Mouse (Mus musculus): ENCODE data around the gene Arhgap36. TPM values are rescaled to one million over a fixed set of nuclear protein-coding genes. Genes with fewer than 3 reads are reported as not detected.

Arhgap36 gene
- 9.8 and 13.8 TPM in 2 replicates for polyA plus RNA-seq (2015; fragmentation: Nextera tagmentation; extraction: Ambion mirVana)

- H3K36me3 ChIP-seq: no peaks in the 10 kb centered on the region
- H3K4me3 ChIP-seq (replicated peaks): no peak within 1 kb of the TSS
- no peak within 1 kb of the TSS for H3K27ac ChIP-seq (replicated peaks)
- H3K27me3 ChIP-seq (replicated peaks): no peaks in the 10 kb centered on the region
- H3K9ac ChIP-seq (replicated peaks): no peak within 1 kb of the TSS
- WGBS: 60% methylated on average over 6 of the region's 6 CpGs
- no peak for ATAC-seq (ENCODE audit: low FRiP score)
- no peaks in the 10 kb centered on the region for H3K9me3 ChIP-seq (replicated peaks)
- H3K4me2 ChIP-seq: no peak within 1 kb of the TSS
- H3K4me1 ChIP-seq: no peaks in the 10 kb centered on the region
Observed at GRCm38 (mm10) chrX:49463442-49463970, at the start of gene Arhgap36. Gene Arhgap36 (plus strand): TSS chrX:49463945.

DNA sequence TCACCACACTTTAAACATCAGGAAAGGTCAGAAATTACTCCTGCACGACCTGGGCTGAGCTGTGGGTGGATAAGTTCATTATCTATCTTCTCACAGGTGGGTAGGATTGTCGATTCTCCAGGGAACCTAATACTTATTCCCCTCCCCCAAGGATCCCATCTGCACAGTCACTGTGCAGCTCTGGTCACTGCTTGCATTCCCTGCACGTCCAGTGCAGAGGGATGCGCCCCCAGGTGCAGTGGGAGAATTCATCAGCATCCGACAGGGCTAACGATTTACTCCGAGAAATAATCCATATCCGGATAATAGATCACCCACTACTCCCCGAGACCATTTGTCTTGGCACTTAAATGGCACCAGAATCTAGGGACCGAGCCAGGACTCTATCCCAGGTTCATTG lies 6.0 kb upstream of the Arhgap36 start:
- WGBS: 54% methylated on average over 10 of the region's 10 CpGs
- H3K27ac ChIP-seq (replicated peaks): no peak overlapping the region

GRCm38 (mm10) chrX:49470287-49471054 lies 6.7 kb downstream of the Arhgap36 start:
- H3K9me3 ChIP-seq (replicated peaks): no peaks in the 10 kb centered on the region
- peaks cover 2% of the 10 kb centered on the region; the same call in 1 of the 2 replicates for H3K4me1 ChIP-seq
- no peaks in the 10 kb centered on the region for H3K36me3 ChIP-seq
- H3K27ac ChIP-seq (replicated peaks): no peak overlapping the region
- peak overlapping the region; percentile 39 for H3K4me3 ChIP-seq (replicated peaks)
- peak overlapping the region; percentile 28; the same call in 1 of the 2 replicates for H3K9ac ChIP-seq (replicated peaks)
- 17% methylated on average over 34 of the region's 34 CpGs for WGBS
- H3K4me2 ChIP-seq: peak overlapping the region; percentile 62
- H3K27me3 ChIP-seq (replicated peaks): no peaks in the 10 kb centered on the region
- peak; percentile 86 for ATAC-seq (ENCODE audit: low FRiP score)

More for the DNA sequence above, 6.0 kb upstream of the Arhgap36 start:
- no peak overlapping the region for H3K4me2 ChIP-seq
- no peak for ATAC-seq (ENCODE audit: low FRiP score)
- H3K9ac ChIP-seq (replicated peaks): no peak overlapping the region
- no peaks in the 10 kb centered on the region for H3K9me3 ChIP-seq (replicated peaks)
- no peaks in the 10 kb centered on the region for H3K4me1 ChIP-seq
- no peaks in the 10 kb centered on the region for H3K36me3 ChIP-seq
- H3K4me3 ChIP-seq (replicated peaks): no peak overlapping the region
- H3K27me3 ChIP-seq (replicated peaks): no peaks in the 10 kb centered on the region

DNA sequence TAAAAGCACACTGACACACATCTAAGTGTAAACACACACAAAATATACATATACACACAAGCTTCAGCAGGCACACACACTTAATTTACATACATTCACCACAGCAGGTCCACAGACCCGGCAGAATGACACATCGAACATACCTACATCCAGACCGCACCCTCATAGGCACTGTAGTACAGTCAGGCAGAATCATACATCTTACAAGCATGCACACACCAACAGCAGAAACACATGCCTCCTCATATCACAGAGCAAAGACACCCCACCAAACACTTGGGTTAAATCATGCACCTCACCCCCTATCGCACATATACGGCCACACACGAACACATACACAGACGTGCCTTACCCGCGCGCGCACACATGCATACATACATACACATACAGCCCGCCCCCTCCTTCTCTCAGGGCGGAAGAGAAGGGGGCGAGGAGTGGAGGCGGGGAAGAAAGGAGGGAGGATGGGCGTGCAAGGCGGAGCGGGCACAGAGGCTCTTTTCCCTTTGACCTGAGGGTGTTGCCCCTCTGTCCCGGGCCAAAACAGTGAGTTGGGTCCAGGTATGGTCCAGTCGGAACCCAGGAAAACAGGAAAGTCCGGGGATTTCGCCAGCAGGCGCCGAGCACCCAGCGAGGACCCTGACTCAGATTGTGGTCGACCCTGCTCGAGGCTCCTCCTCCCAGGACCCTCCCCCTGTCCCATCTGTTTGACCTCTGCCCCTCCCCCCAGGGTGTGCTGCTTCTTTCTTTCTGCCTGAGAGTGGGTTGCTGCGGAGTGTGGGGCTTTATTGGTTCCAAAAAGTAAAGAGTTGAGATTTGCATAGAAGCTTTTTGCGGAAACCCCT lies 16.4 kb downstream of the Arhgap36 start:
- Histone ChIP-seq H3K27ac (replicated peaks) (no peak overlapping the region), H3K4me1 (peaks cover 4% of the 10 kb centered on the region; the same call in 1 of the 2 replicates), H3K9me3 (replicated peaks) (no peaks in the 10 kb centered on the region), H3K4me3 (replicated peaks) (peak overlapping the region; percentile 38), H3K4me2 (peak overlapping the region; percentile 60), H3K9ac (replicated peaks) (peak overlapping the region; percentile 23; the same call in 1 of the 2 replicates), H3K27me3 (replicated peaks) (no peaks in the 10 kb centered on the region), H3K36me3 (no peaks in the 10 kb centered on the region)
- ATAC-seq (ENCODE audit: low FRiP score): peak; percentile 77
- 16% methylated on average over 27 of the region's 29 CpGs for WGBS

- Histone ChIP-seq H3K4me2 (peak overlapping the region; percentile 60), H3K36me3 (no peaks in the 10 kb centered on the region), H3K27me3 (replicated peaks) (no peaks in the 10 kb centered on the region), H3K4me3 (replicated peaks) (peak overlapping the region; percentile 38), H3K9ac (replicated peaks) (peak overlapping the region; percentile 23; the same call in 1 of the 2 replicates), H3K9me3 (replicated peaks) (no peaks in the 10 kb centered on the region), H3K27ac (replicated peaks) (no peak overlapping the region), H3K4me1 (peaks cover 4% of the 10 kb centered on the region; the same call in 1 of the 2 replicates)
- WGBS: 20% methylated on average over 12 of the region's 12 CpGs
- ATAC-seq (ENCODE audit: low FRiP score): peak; percentile 63; the same call in 1 of the 2 replicates
Observed at GRCm38 (mm10) chrX:49480846-49481245, 17.1 kb downstream of the Arhgap36 start.

DNA sequence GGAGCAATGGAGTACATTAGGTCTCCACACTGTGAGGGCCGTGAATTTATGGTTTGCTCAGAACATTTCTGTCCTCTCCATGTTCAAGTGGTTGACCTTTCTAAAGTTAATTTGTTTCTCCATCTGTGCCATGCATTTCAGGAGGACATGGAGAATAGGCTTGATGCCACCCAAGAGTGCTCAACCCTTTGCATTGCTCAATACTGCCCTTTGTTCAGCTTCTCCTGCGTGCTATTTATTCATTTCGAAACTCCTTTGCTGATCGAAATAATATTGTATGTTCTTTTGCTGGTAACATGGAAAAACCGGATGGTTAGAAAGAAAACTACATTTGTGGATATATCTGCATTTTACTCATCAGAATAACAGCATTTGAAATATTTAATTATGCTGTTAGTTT lies 25.4 kb downstream of the Arhgap36 start:
- H3K4me2 ChIP-seq: no peak overlapping the region
- no peaks in the 10 kb centered on the region for H3K9me3 ChIP-seq (replicated peaks)
- no peak for ATAC-seq (ENCODE audit: low FRiP score)
- 90% methylated on average over 5 of the region's 5 CpGs for WGBS
- no peak overlapping the region for H3K9ac ChIP-seq (replicated peaks)
- no peaks in the 10 kb centered on the region for H3K36me3 ChIP-seq
- no peak overlapping the region for H3K27ac ChIP-seq (replicated peaks)
- H3K27me3 ChIP-seq (replicated peaks): peaks cover 5% of the 10 kb centered on the region; the same call in 1 of the 2 replicates
- peaks cover 3% of the 10 kb centered on the region for H3K4me1 ChIP-seq
- H3K4me3 ChIP-seq (replicated peaks): no peak overlapping the region

GRCm38 (mm10) chrX:49493739-49494449 lies 30.1 kb downstream of the Arhgap36 start:
- H3K4me3 ChIP-seq (replicated peaks): peak overlapping the region; percentile 34
- no peaks in the 10 kb centered on the region for H3K36me3 ChIP-seq
- WGBS: 20% methylated on average over 46 of the region's 46 CpGs
- H3K4me1 ChIP-seq: peaks cover 7% of the 10 kb centered on the region
- H3K9me3 ChIP-seq (replicated peaks): no peaks in the 10 kb centered on the region
- no peak; the same call in 1 of the 2 replicates for ATAC-seq (ENCODE audit: low FRiP score)
- H3K27me3 ChIP-seq (replicated peaks): peaks cover 14% of the 10 kb centered on the region; the same call in 1 of the 2 replicates
- no peak overlapping the region for H3K9ac ChIP-seq (replicated peaks)
- H3K4me2 ChIP-seq: peak overlapping the region; percentile 66
- no peak overlapping the region for H3K27ac ChIP-seq (replicated peaks)

Other genes with a start within 250 kb of the Arhgap36 start
- 7.2 and 8.0 TPM in 2 replicates for gene Enox2, start 175.7 kb upstream of the Arhgap36 start, polyA plus RNA-seq (2015; fragmentation: Nextera tagmentation; extraction: Ambion mirVana)
- gene Olfr1320, start 208.4 kb downstream of the Arhgap36 start, polyA plus RNA-seq (2015; fragmentation: Nextera tagmentation; extraction: Ambion mirVana): not detected in 2 replicates

Data from neural tube, embryonic 15.5 days (tissue).